Mouse (Mus musculus) neutrophil, adult 65 days (primary cell): Measurements from ENCODE around the gene Ryr1. TPM values are rescaled to one million over a fixed set of nuclear protein-coding genes. Genes with fewer than 3 reads are reported as not detected.

Source experiments
- total RNA-seq: library from RNA; stranded (reverse); gene quantifications from 2 replicates; pipeline ENCODE4 v1.2.4, GENCODE M21; 2023

The Ryr1 gene
- 0.18 and 0.19 TPM in 2 replicates for total RNA-seq

DNA sequence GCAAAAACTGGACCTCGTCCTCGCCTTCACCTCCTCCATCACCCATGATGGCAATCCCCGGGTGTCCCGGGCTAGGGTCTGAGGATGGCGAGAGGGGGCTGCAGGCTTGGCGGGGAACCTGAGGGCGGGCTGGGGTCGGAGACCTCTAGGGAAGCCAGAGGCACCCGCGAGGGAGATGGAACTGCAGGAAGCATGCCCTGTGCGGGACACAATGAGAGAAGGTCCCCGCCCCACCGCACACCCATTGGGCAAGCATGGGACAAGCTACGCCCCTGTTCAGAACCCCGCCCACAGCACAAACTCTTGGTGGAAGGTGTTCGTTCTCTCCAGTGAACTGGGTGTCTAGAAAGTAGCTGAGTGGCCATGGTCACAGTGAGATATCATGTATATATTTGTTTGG, at the start of gene Ryr1:
Gene Ryr1, minus strand, starts transcription at position 210 of the 400 bp plus-strand sequence.

DNA sequence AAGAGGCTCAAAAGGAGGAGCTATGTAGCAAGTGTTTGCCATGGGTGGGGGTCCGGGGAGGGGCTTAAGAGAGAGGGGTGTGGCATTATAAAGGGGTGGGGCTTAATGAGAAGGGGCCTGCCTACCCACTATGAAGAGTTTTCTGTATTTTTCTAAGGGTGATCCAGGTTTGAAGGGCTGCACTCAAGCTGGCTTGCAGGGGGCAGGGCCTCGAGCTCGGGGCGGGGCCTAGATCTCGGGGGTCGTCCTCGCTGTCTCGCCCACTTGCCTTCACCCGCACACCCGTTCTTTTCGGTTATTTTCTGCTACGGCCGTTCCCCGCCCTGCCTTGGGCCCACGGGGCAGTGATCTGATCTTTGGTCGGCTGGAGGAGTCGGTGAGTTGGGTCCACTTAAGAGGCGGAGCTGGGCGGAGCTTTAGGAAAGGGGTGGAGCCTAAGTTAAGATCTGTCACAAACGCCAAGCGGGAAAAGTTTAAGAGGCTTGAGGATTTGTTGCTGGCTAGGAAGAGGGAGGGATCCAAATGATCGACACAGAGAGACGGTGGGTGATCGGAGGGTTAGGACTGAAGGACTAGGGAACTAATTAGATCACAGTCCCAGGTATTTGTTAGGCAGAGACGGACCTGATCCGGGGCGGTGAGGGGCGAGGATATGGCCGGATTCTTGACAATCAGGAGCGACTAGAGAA, 45.2 kb upstream of the Ryr1 start, which contains the start of the genes Ggn and Spred3:
Gene Ggn, plus strand, starts transcription at position 145 of the 689 bp plus-strand sequence.
Gene Spred3, minus strand, starts transcription at position 346 of the 689 bp plus-strand sequence.

GRCm38 (mm10) chr7:29155838-29156782, 31.1 kb upstream of the Ryr1 start, which contains the start of gene Fam98c:
TSS of gene Fam98c (minus strand) at chr7:29156234.

DNA sequence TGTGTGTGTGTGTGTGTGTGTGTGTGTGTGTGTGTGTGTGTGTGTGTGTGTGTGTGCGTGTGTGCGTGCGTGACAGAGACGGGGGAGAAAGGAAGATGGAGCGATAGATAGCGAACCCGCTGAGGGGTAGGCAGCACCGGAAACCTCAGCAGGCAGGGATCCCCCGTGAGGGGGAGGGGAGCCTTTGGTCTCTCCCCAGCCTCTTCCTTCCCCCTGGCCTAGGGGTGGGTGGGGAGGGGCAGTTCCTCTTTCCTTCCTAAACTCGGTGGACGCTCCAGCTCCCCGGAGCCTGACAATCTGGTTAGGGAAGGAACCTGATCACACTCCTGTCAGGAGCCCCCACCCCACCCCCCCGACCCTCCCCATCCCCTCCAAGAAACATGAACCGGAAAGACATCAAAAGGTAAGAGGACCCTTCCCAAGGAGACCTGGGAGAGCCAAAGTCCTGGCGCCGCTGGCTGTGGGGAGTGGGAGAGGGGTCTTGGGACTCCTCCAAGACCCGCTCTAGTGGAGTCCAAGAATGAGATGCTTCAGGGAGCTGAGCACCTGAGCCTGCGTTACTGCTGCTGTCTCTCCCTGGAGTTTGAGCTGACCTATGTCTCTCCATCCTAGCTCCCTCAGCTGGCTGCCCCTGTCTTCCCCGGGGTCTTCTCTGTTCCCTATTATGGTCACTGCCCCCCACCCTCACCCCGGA, 9.9 kb upstream of the Ryr1 start, which contains the start of gene Rasgrp4:
Gene Rasgrp4, plus strand, starts transcription at position 159 of the 694 bp plus-strand sequence.

GRCm38 (mm10) chr7:28981651-28982273, 143.2 kb downstream of the Ryr1 start, which contains the start of the genes Eif3k and Map4k1:
TSS of gene Eif3k (minus strand) at chr7:28981864.
TSS of gene Map4k1 (plus strand) at chr7:28982050.

GRCm38 (mm10) chr7:28961927-28962670, 162.9 kb downstream of the Ryr1 start, which contains the start of gene Actn4:
TSS of gene Actn4 (minus strand) at chr7:28962340.

Other genes starting within 250 kb of the Ryr1 start
- gene Capn12, start 243.8 kb downstream of the Ryr1 start, total RNA-seq = not detected in 2 replicates
- 112 and 115 TPM in 2 replicates for gene Actn4, start 162.8 kb downstream of the Ryr1 start, total RNA-seq
- 140 and 154 TPM in 2 replicates for gene Eif3k, start 143.3 kb downstream of the Ryr1 start, total RNA-seq
- 31.5 and 32.6 TPM in 2 replicates for gene Map4k1, start 143.1 kb downstream of the Ryr1 start, total RNA-seq
- gene Rasgrp4, start 9.7 kb upstream of the Ryr1 start, total RNA-seq = 319 and 346 TPM in 2 replicates
- 11.4 and 17.5 TPM in 2 replicates for gene Fam98c, start 31.1 kb upstream of the Ryr1 start, total RNA-seq
- 0.36 TPM in 1 of 2 replicates, not detected in the other for gene Ggn, start 45.0 kb upstream of the Ryr1 start, total RNA-seq
- gene Spred3, start 45.2 kb upstream of the Ryr1 start, total RNA-seq = 1.2 and 2.6 TPM in 2 replicates
- 151 and 171 TPM in 2 replicates for gene Psmd8, start 55.5 kb upstream of the Ryr1 start, total RNA-seq
- 0.91 and 1.5 TPM in 2 replicates for gene Catsperg1, start 88.9 kb upstream of the Ryr1 start, total RNA-seq
- 5.5 and 7.0 TPM in 2 replicates for gene Kcnk6, start 107.3 kb upstream of the Ryr1 start, total RNA-seq
- gene Yif1b, start 113.2 kb upstream of the Ryr1 start, total RNA-seq = 13.2 and 15.8 TPM in 2 replicates
- not detected in 2 replicates for gene 2200002D01Rik, start 123.3 kb upstream of the Ryr1 start, total RNA-seq
- gene Spint2, start 156.7 kb upstream of the Ryr1 start, total RNA-seq = 17.1 and 21.7 TPM in 2 replicates
- gene Ppp1r14a, start 164.1 kb upstream of the Ryr1 start, total RNA-seq = not detected in 2 replicates
- not detected in 2 replicates for gene Dpf1, start 178.8 kb upstream of the Ryr1 start, total RNA-seq